In genomic region chr17:86801213-86801815, GRCm38 (mm10) we compare ENCODE assay signal across 7 mouse cellular contexts. TPM values are rescaled to one million over a fixed set of nuclear protein-coding genes. Genes with fewer than 3 reads are reported as not detected.
A peak's percentile ranks its signal among the peaks of the same experiment; 100 is the strongest.
DNase-seq lines count a peak whose midpoint lies in the region; ATAC-seq and TF ChIP-seq lines count a peak whose summit lies in the region.

No protein-coding gene starts in this region.

- WGBS in embryonic facial prominence, embryonic 14.5 days, result 66% methylated on average over 11 of the region's 11 CpGs
- WGBS in intestine, postnatal 0 days, result 60% methylated on average over 11 of the region's 11 CpGs
- WGBS in midbrain, embryonic 15.5 days, result 79% methylated on average over 11 of the region's 11 CpGs

- ATAC-seq in embryonic facial prominence, embryonic 14.5 days (ENCODE audit: low read depth), result peak; percentile 65
- no peak; the same call in 1 of the 2 replicates for ATAC-seq in intestine, postnatal 0 days
- no peak for ATAC-seq in midbrain, embryonic 15.5 days (replicated peaks)

- H3K27me3 ChIP-seq in embryonic facial prominence, embryonic 14.5 days (replicated peaks; ENCODE audit: control insufficient read depth, insufficient read depth, low read length), result no peaks in the 10 kb centered on the region
- H3K27me3 ChIP-seq in intestine, postnatal 0 days (replicated peaks; ENCODE audit: control insufficient read depth, insufficient read depth, low read length), result no peaks in the 10 kb centered on the region
- H3K27me3 ChIP-seq in midbrain, embryonic 15.5 days (replicated peaks), result no peaks in the 10 kb centered on the region

- no peak overlapping the region for H3K9ac ChIP-seq in embryonic facial prominence, embryonic 14.5 days (ENCODE audit: low read depth, low read length)
- H3K9ac ChIP-seq in intestine, postnatal 0 days (ENCODE audit: low read depth, low read length), result no peak overlapping the region
- no peak overlapping the region for H3K9ac ChIP-seq in midbrain, embryonic 15.5 days

- peak; percentile 34 for DNase-seq in urinary bladder, postnatal 14 days (ENCODE audit: low spot score)
- no peak for DNase-seq in urinary bladder, postnatal 4 days (ENCODE audit: low spot score in 2 of 2)
- DNase-seq in embryonic facial prominence, embryonic 14.5 days (ENCODE audit: low spot score), result peak; percentile 80
- DNase-seq in B cell, adult 2 months, result no peak
- no peak for DNase-seq in layer of hippocampus, adult 18-20 months (ENCODE audit: low spot score in 2 of 2)

- no peak overlapping the region for H3K4me2 ChIP-seq in embryonic facial prominence, embryonic 14.5 days (ENCODE audit: low read depth, low read length)
- no peak overlapping the region for H3K4me2 ChIP-seq in intestine, postnatal 0 days (replicated peaks; ENCODE audit: low read depth)
- H3K4me2 ChIP-seq in midbrain, embryonic 15.5 days, result no peak overlapping the region

- no peaks in the 10 kb centered on the region for H3K36me3 ChIP-seq in embryonic facial prominence, embryonic 14.5 days (ENCODE audit: control insufficient read depth, insufficient read depth, low read length)
- H3K36me3 ChIP-seq in intestine, postnatal 0 days (ENCODE audit: control insufficient read depth, insufficient read depth), result 0 out of 2 replicates have a peak, but pooled peaks cover 4% of the 10 kb centered on the region
- H3K36me3 ChIP-seq in midbrain, embryonic 15.5 days (replicated peaks), result no peaks in the 10 kb centered on the region

- H3K4me1 ChIP-seq in embryonic facial prominence, embryonic 14.5 days (ENCODE audit: control insufficient read depth, insufficient read depth, low read length), result peaks cover 14% of the 10 kb centered on the region
- no peaks in the 10 kb centered on the region for H3K4me1 ChIP-seq in intestine, postnatal 0 days (replicated peaks; ENCODE audit: control insufficient read depth, insufficient read depth, low read length)
- 0 out of 2 replicates have a peak, but pooled peaks cover 2% of the 10 kb centered on the region for H3K4me1 ChIP-seq in midbrain, embryonic 15.5 days

- no peak overlapping the region for H3K4me3 ChIP-seq in embryonic facial prominence, embryonic 14.5 days (ENCODE audit: low read depth, low read length)
- H3K4me3 ChIP-seq in intestine, postnatal 0 days (ENCODE audit: low read depth, low read length), result no peak overlapping the region
- no peak overlapping the region for H3K4me3 ChIP-seq in midbrain, embryonic 15.5 days

- TF ChIP-seq CTCF in intestine, postnatal 0 days (IDR thresholded peaks at IDR 0.05; ENCODE audit: low read depth), result peak; percentile 25

- H3K27ac ChIP-seq in embryonic facial prominence, embryonic 14.5 days (replicated peaks; ENCODE audit: low read depth, low read length), result peak overlapping the region; percentile 30
- 0 out of 2 replicates have a peak overlapping the region, but pooled peaks have one; percentile 0 for H3K27ac ChIP-seq in intestine, postnatal 0 days (ENCODE audit: low read depth, low read length)
- H3K27ac ChIP-seq in midbrain, embryonic 15.5 days, result peak overlapping the region; percentile 51; the same call in 1 of the 2 replicates

- no peaks in the 10 kb centered on the region for H3K9me3 ChIP-seq in embryonic facial prominence, embryonic 14.5 days (ENCODE audit: control insufficient read depth, low read length)
- H3K9me3 ChIP-seq in intestine, postnatal 0 days (ENCODE audit: control insufficient read depth), result no peaks in the 10 kb centered on the region
- no peaks in the 10 kb centered on the region for H3K9me3 ChIP-seq in midbrain, embryonic 15.5 days

RNA-seq across cellular contexts. Expression of gene Epas1, which starts 47.8 kb away (rescaled TPM):
- 10.9 and 14.3 TPM in 2 replicates for polyA plus RNA-seq in embryonic facial prominence, embryonic 14.5 days (2014; fragmentation: Nextera tagmentation; extraction: Ambion mirVana)
- polyA plus RNA-seq in intestine, postnatal 0 days (2015; fragmentation: Nextera tagmentation; extraction: Ambion mirVana), result 7.4 and 8.7 TPM in 2 replicates
- 5.1 and 5.2 TPM in 2 replicates for polyA plus RNA-seq in midbrain, embryonic 15.5 days (2015; fragmentation: Nextera tagmentation; extraction: Ambion mirVana)
- 10 to 100 TPM; 83.0 to 84.1 TPM for total RNA-seq in layer of hippocampus, adult 18-20 months (2021)

Comparison
In these comparisons a context has a peak if more than half of its experiments do, and no peak if none do; other contexts are left out.
1. DNase-seq: peak in urinary bladder, postnatal 14 days (single experiment) and embryonic facial prominence, embryonic 14.5 days (single experiment); none in urinary bladder, postnatal 4 days (0 of 2), B cell, adult 2 months (0 of 2) and layer of hippocampus, adult 18-20 months (0 of 2).
2. H3K27ac ChIP-seq: peak in every context shown above with its lines; median percentile 51 in midbrain, embryonic 15.5 days; 30 in embryonic facial prominence, embryonic 14.5 days; 0 in intestine, postnatal 0 days.